Mouse (Mus musculus) heart, adult 2 months (tissue): ENCODE measurements around the gene Pdss1.

Experiments used
- CTCF ChIP-seq: fragments of 200-600 bp; IDR thresholded peaks from 2 replicates; pipeline ENCODE4 v1.8.1; 2022; ENCODE audit warnings: antibody characterized with exemption, mild to moderate bottlenecking, moderate library complexity
- EP300 ChIP-seq: fragments of 200-500 bp; IDR thresholded peaks from 2 replicates; pipeline ENCODE4 v1.6.1; 2011; ENCODE audit warnings: low read depth, low read length, control low read depth; ENCODE audit not compliant: insufficient read depth
- POLR2A ChIP-seq: fragments of 200-500 bp; IDR thresholded peaks from 2 replicates; pipeline ENCODE4 v1.6.1; 2011; ENCODE audit warnings: mild to moderate bottlenecking, low read depth, low read length, control low read depth; ENCODE audit not compliant: insufficient read depth

DNA sequence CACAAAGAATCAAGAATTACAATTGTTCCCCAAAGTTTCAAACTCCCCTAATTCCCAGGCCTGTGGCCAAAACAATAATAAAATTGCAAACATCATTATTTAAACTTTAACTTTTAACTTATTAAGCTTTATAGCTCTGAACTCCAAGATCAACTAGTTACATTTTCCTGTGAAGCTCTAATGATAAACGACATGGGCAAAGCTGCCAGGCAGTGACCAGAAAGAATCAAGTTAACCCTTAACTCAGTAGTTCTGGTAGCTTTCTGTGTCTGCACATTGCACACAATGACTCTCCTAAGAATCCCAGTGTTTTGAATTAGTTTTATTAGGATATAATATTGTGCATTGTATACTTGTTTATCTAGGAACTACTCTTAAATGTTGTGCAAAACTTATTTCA is 16.5 kb upstream of the Pdss1 start:
- TF ChIP-seq CTCF (no peak), EP300 (no peak), POLR2A (no peak)
